Mouse (Mus musculus): ENCODE measurements at regions not wholly inside any gene's neighbourhood (a gene's known extent, or its start where the extent isn't known, plus 50 kb on each side); places are given as distances from the start of the nearest gene placed in this dataset.
A peak's percentile ranks its signal among the peaks of the same experiment; 100 is the strongest.

GRCm38 (mm10) chr6:44793348-44793747 lies 265.8 kb upstream of the Cntnap2 start:
- no peak for TF ChIP-seq POLR2A (IDR thresholded peaks at IDR 0.05; ENCODE audit: borderline replicate concordance, extremely low read depth, insufficient read depth, insufficient read length)
- H3K9me3 ChIP-seq (ENCODE audit: control insufficient read depth, low read length): no peaks in the 10 kb centered on the region

GRCm38 (mm10) chr6:44815362-44815761 lies 243.8 kb upstream of the Cntnap2 start:
- H3K9me3 ChIP-seq (ENCODE audit: control insufficient read depth, low read length): no peaks in the 10 kb centered on the region
- ATAC-seq (ENCODE audit: low FRiP score, low read depth) (no peak), DNase-seq (ENCODE audit: low spot score) (no peak)
- H3K9ac ChIP-seq (ENCODE audit: low read depth, low read length, severe bottlenecking): no peak overlapping the region
- no peaks in the 10 kb centered on the region for H3K36me3 ChIP-seq (ENCODE audit: control insufficient read depth, insufficient read depth, low read length)
- H3K27me3 ChIP-seq (ENCODE audit: control insufficient read depth, insufficient read depth, low read length): no peaks in the 10 kb centered on the region
- TF ChIP-seq POLR2A (IDR thresholded peaks at IDR 0.05; ENCODE audit: borderline replicate concordance, extremely low read depth, insufficient read depth, insufficient read length): no peak
- H3K27ac ChIP-seq (replicated peaks; ENCODE audit: low read depth, low read length): no peak overlapping the region
- H3K4me3 ChIP-seq (replicated peaks; ENCODE audit: low read length): no peak overlapping the region
- no peaks in the 10 kb centered on the region for H3K4me1 ChIP-seq (ENCODE audit: control insufficient read depth, insufficient read depth, low read length)
- no peak overlapping the region for H3K4me2 ChIP-seq (replicated peaks; ENCODE audit: low read depth, low read length, severe bottlenecking)

More at GRCm38 (mm10) chr6:44793348-44793747, 265.8 kb upstream of the Cntnap2 start:
- no peak overlapping the region for H3K4me3 ChIP-seq (replicated peaks; ENCODE audit: low read length)
- no peak for DNase-seq (ENCODE audit: low spot score)
- H3K27ac ChIP-seq (replicated peaks; ENCODE audit: low read depth, low read length): no peak overlapping the region
- no peak for ATAC-seq (ENCODE audit: low FRiP score, low read depth)
- H3K27me3 ChIP-seq (ENCODE audit: control insufficient read depth, insufficient read depth, low read length): no peaks in the 10 kb centered on the region
- no peak overlapping the region for H3K4me2 ChIP-seq (replicated peaks; ENCODE audit: low read depth, low read length, severe bottlenecking)
- no peaks in the 10 kb centered on the region for H3K36me3 ChIP-seq (ENCODE audit: control insufficient read depth, insufficient read depth, low read length)
- no peak overlapping the region for H3K9ac ChIP-seq (ENCODE audit: low read depth, low read length, severe bottlenecking)
- no peaks in the 10 kb centered on the region for H3K4me1 ChIP-seq (ENCODE audit: control insufficient read depth, insufficient read depth, low read length)

GRCm38 (mm10) chr6:44844177-44844576 lies 215.0 kb upstream of the Cntnap2 start:
- no peaks in the 10 kb centered on the region for H3K4me1 ChIP-seq (ENCODE audit: control insufficient read depth, insufficient read depth, low read length)
- ATAC-seq (ENCODE audit: low FRiP score, low read depth) (no peak), DNase-seq (ENCODE audit: low spot score) (no peak)
- no peaks in the 10 kb centered on the region for H3K36me3 ChIP-seq (ENCODE audit: control insufficient read depth, insufficient read depth, low read length)
- no peak overlapping the region for H3K9ac ChIP-seq (ENCODE audit: low read depth, low read length, severe bottlenecking)
- no peak overlapping the region for H3K27ac ChIP-seq (replicated peaks; ENCODE audit: low read depth, low read length)
- no peaks in the 10 kb centered on the region for H3K27me3 ChIP-seq (ENCODE audit: control insufficient read depth, insufficient read depth, low read length)
- 86% methylated on average over 2 of the region's 2 CpGs for WGBS
- no peak overlapping the region for H3K4me2 ChIP-seq (replicated peaks; ENCODE audit: low read depth, low read length, severe bottlenecking)
- H3K9me3 ChIP-seq (ENCODE audit: control insufficient read depth, low read length): no peaks in the 10 kb centered on the region
- no peak for TF ChIP-seq POLR2A (IDR thresholded peaks at IDR 0.05; ENCODE audit: borderline replicate concordance, extremely low read depth, insufficient read depth, insufficient read length)
- H3K4me3 ChIP-seq (replicated peaks; ENCODE audit: low read length): no peak overlapping the region

GRCm38 (mm10) chr6:44849477-44849876 lies 209.7 kb upstream of the Cntnap2 start:
- Histone ChIP-seq H3K36me3 (ENCODE audit: control insufficient read depth, insufficient read depth, low read length) (no peaks in the 10 kb centered on the region), H3K9ac (ENCODE audit: low read depth, low read length, severe bottlenecking) (no peak overlapping the region), H3K9me3 (ENCODE audit: control insufficient read depth, low read length) (no peaks in the 10 kb centered on the region), H3K4me3 (replicated peaks; ENCODE audit: low read length) (no peak overlapping the region), H3K4me1 (ENCODE audit: control insufficient read depth, insufficient read depth, low read length) (no peaks in the 10 kb centered on the region), H3K4me2 (replicated peaks; ENCODE audit: low read depth, low read length, severe bottlenecking) (no peak overlapping the region), H3K27me3 (ENCODE audit: control insufficient read depth, insufficient read depth, low read length) (no peaks in the 10 kb centered on the region), H3K27ac (replicated peaks; ENCODE audit: low read depth, low read length) (no peak overlapping the region)
- no peak for TF ChIP-seq POLR2A (IDR thresholded peaks at IDR 0.05; ENCODE audit: borderline replicate concordance, extremely low read depth, insufficient read depth, insufficient read length)
- 69% methylated on average over 1 of the region's 1 CpGs for WGBS
- DNase-seq (ENCODE audit: low spot score): no peak
- ATAC-seq (ENCODE audit: low FRiP score, low read depth): no peak

- WGBS: 70% methylated on average over 4 of the region's 4 CpGs
- Histone ChIP-seq H3K4me1 (ENCODE audit: control insufficient read depth, insufficient read depth, low read length) (no peaks in the 10 kb centered on the region), H3K36me3 (ENCODE audit: control insufficient read depth, insufficient read depth, low read length) (no peaks in the 10 kb centered on the region), H3K9me3 (ENCODE audit: control insufficient read depth, low read length) (no peaks in the 10 kb centered on the region), H3K27me3 (ENCODE audit: control insufficient read depth, insufficient read depth, low read length) (no peaks in the 10 kb centered on the region), H3K4me3 (replicated peaks; ENCODE audit: low read length) (no peak overlapping the region), H3K4me2 (replicated peaks; ENCODE audit: low read depth, low read length, severe bottlenecking) (no peak overlapping the region), H3K9ac (ENCODE audit: low read depth, low read length, severe bottlenecking) (no peak overlapping the region), H3K27ac (replicated peaks; ENCODE audit: low read depth, low read length) (no peak overlapping the region)
- DNase-seq (ENCODE audit: low spot score) (peak; percentile 16), ATAC-seq (ENCODE audit: low FRiP score, low read depth) (no peak)
- TF ChIP-seq POLR2A (IDR thresholded peaks at IDR 0.05; ENCODE audit: borderline replicate concordance, extremely low read depth, insufficient read depth, insufficient read length): no peak
Observed at GRCm38 (mm10) chr6:44850829-44851228, 208.3 kb upstream of the Cntnap2 start.

GRCm38 (mm10) chr6:44900249-44900648 lies 158.9 kb upstream of the Cntnap2 start:
- TF ChIP-seq POLR2A (IDR thresholded peaks at IDR 0.05; ENCODE audit: borderline replicate concordance, extremely low read depth, insufficient read depth, insufficient read length): no peak
- Histone ChIP-seq H3K4me1 (ENCODE audit: control insufficient read depth, insufficient read depth, low read length) (no peaks in the 10 kb centered on the region), H3K4me3 (replicated peaks; ENCODE audit: low read length) (no peak overlapping the region), H3K9ac (ENCODE audit: low read depth, low read length, severe bottlenecking) (no peak overlapping the region), H3K9me3 (ENCODE audit: control insufficient read depth, low read length) (no peaks in the 10 kb centered on the region), H3K27me3 (ENCODE audit: control insufficient read depth, insufficient read depth, low read length) (no peaks in the 10 kb centered on the region), H3K36me3 (ENCODE audit: control insufficient read depth, insufficient read depth, low read length) (no peaks in the 10 kb centered on the region), H3K27ac (replicated peaks; ENCODE audit: low read depth, low read length) (no peak overlapping the region), H3K4me2 (replicated peaks; ENCODE audit: low read depth, low read length, severe bottlenecking) (no peak overlapping the region)
- DNase-seq (ENCODE audit: low spot score) (no peak), ATAC-seq (ENCODE audit: low FRiP score, low read depth) (no peak)
- 61% methylated on average over 2 of the region's 2 CpGs for WGBS

All from limb, embryonic 14.5 days (tissue).